ENCODE assay signal across 8 mouse cellular contexts in the genomic region with DNA sequence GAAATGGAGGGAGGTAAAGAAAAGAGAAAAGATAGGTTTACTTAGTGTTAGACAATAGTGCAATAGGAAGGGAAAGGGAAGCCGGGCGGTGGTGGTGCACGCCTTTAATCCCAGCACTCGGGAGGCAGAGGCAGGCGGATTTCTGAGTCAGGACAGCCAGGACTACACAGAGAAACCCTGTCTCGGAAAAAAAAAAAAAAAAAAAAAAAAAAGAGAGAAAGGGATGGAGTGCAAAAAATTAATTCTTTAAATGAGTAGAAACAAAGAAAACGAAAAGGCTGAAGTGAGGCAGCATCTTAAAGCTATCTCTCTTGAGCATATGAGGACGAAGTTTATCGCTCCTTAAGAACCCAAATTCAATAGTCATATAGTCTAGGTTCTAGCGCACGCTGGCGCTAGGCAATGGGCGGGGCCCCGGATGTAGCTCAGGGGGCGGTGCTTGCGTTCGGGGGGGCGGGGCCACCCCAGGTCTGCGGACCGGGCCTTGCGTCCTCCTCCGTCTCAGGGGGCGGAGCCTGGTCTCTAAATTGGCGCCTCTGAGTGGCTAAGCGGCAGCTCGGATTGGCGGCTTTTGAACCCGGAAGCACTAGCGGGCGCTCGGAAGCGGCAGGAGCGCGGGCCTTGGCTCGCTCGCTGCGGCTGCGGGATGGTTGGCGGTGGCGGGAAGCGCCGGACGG. TPM values are rescaled to one million over a fixed set of nuclear protein-coding genes. Genes with fewer than 3 reads are reported as not detected.
DNase-seq lines count a peak whose midpoint lies in the region; ATAC-seq and TF ChIP-seq lines count a peak whose summit lies in the region.

A gene (plus strand): TSS at position 576 of the 677 bp plus-strand sequence.

- H3K4me2 ChIP-seq in embryonic facial prominence, embryonic 13.5 days = peak within 1 kb of the TSS; percentile 75
- peak within 1 kb of the TSS; percentile 76 for H3K4me2 ChIP-seq in limb, embryonic 12.5 days
- H3K4me2 ChIP-seq in midbrain, embryonic 15.5 days = peak within 1 kb of the TSS; percentile 80

- H3K9ac ChIP-seq in embryonic facial prominence, embryonic 13.5 days = peak within 1 kb of the TSS; percentile 83
- peak within 1 kb of the TSS; percentile 80 for H3K9ac ChIP-seq in limb, embryonic 12.5 days (replicated peaks)
- H3K9ac ChIP-seq in midbrain, embryonic 15.5 days = peak within 1 kb of the TSS; percentile 77

- TF ChIP-seq CTCF in kidney, adult 2 months (conservative IDR thresholded peaks at IDR 0.05; ENCODE audit: insufficient read depth, insufficient read length, low read depth, low read length) = no peak
- TF ChIP-seq CTCF in spleen, adult 2 months (IDR thresholded peaks at IDR 0.05; ENCODE audit: extremely low read depth, insufficient read depth, insufficient read length, insufficient replicate concordance) = no peak

- H3K4me3 ChIP-seq in embryonic facial prominence, embryonic 13.5 days = peak within 1 kb of the TSS; percentile 68
- peak within 1 kb of the TSS; percentile 96 for H3K4me3 ChIP-seq in kidney, adult 2 months (ENCODE audit: insufficient read depth, low read depth, low read length)
- peak within 1 kb of the TSS; percentile 77 for H3K4me3 ChIP-seq in limb, embryonic 12.5 days (replicated peaks)
- peak within 1 kb of the TSS; percentile 77 for H3K4me3 ChIP-seq in midbrain, embryonic 15.5 days
- peak within 1 kb of the TSS; percentile 96 for H3K4me3 ChIP-seq in spleen, adult 2 months (ENCODE audit: extremely low read depth, insufficient read depth, insufficient read length)

- no peak within 1 kb of the TSS for H3K27ac ChIP-seq in embryonic facial prominence, embryonic 13.5 days
- H3K27ac ChIP-seq in kidney, adult 2 months (ENCODE audit: insufficient read depth, low read depth, low read length) = no peak within 1 kb of the TSS
- H3K27ac ChIP-seq in limb, embryonic 12.5 days = no peak within 1 kb of the TSS
- H3K27ac ChIP-seq in midbrain, embryonic 15.5 days = peak within 1 kb of the TSS; percentile 69; the same call in 1 of the 2 replicates
- H3K27ac ChIP-seq in spleen, adult 2 months (ENCODE audit: insufficient read depth, low read length) = peak within 1 kb of the TSS; percentile 36; the same call in 1 of the 2 replicates

- WGBS in embryonic facial prominence, embryonic 13.5 days = 6% methylated on average over 43 of the region's 43 CpGs
- WGBS in kidney, adult 2 months = 6% methylated on average over 42 of the region's 43 CpGs
- WGBS in limb, embryonic 12.5 days = 6% methylated on average over 43 of the region's 43 CpGs
- 5% methylated on average over 43 of the region's 43 CpGs for WGBS in midbrain, embryonic 15.5 days
- WGBS in spleen, adult 2 months = 1% methylated on average over 42 of the region's 43 CpGs

- no peaks in the 10 kb centered on the region for H3K9me3 ChIP-seq in embryonic facial prominence, embryonic 13.5 days
- H3K9me3 ChIP-seq in limb, embryonic 12.5 days = no peaks in the 10 kb centered on the region
- no peaks in the 10 kb centered on the region for H3K9me3 ChIP-seq in midbrain, embryonic 15.5 days

- H3K4me1 ChIP-seq in embryonic facial prominence, embryonic 13.5 days = peaks cover 16% of the 10 kb centered on the region
- H3K4me1 ChIP-seq in kidney, adult 2 months (ENCODE audit: control insufficient read depth, insufficient read depth, low read length) = peaks cover 8% of the 10 kb centered on the region; the same call in 1 of the 2 replicates
- H3K4me1 ChIP-seq in limb, embryonic 12.5 days (replicated peaks) = peaks cover 17% of the 10 kb centered on the region
- peaks cover 23% of the 10 kb centered on the region for H3K4me1 ChIP-seq in midbrain, embryonic 15.5 days
- H3K4me1 ChIP-seq in spleen, adult 2 months (ENCODE audit: control insufficient read depth, insufficient read depth, insufficient read length) = peaks cover 11% of the 10 kb centered on the region; the same call in 1 of the 2 replicates

- no peaks in the 10 kb centered on the region for H3K27me3 ChIP-seq in embryonic facial prominence, embryonic 13.5 days
- H3K27me3 ChIP-seq in kidney, adult 2 months (replicated peaks; ENCODE audit: control insufficient read depth, insufficient read depth, low read length) = no peaks in the 10 kb centered on the region
- no peaks in the 10 kb centered on the region for H3K27me3 ChIP-seq in limb, embryonic 12.5 days
- H3K27me3 ChIP-seq in midbrain, embryonic 15.5 days (replicated peaks) = no peaks in the 10 kb centered on the region
- no peaks in the 10 kb centered on the region for H3K27me3 ChIP-seq in spleen, adult 2 months (ENCODE audit: control insufficient read depth, insufficient read depth, low read length)

- no peak for TF ChIP-seq POLR2A in kidney, adult 2 months (IDR thresholded peaks at IDR 0.05; ENCODE audit: low read depth, low read length)
- peak; percentile 80 for TF ChIP-seq POLR2A in spleen, adult 2 months (IDR thresholded peaks at IDR 0.05; ENCODE audit: low read depth, low read length)

- peak; percentile 94 for ATAC-seq in embryonic facial prominence, embryonic 13.5 days (ENCODE audit: insufficient number of reproducible peaks, insufficient read depth, low FRiP score, low TSS enrichment, low read depth)
- peak; percentile 93 for ATAC-seq in limb, embryonic 12.5 days (ENCODE audit: insufficient number of reproducible peaks, insufficient read depth, low FRiP score, low TSS enrichment, low read depth)
- ATAC-seq in midbrain, embryonic 15.5 days (replicated peaks) = peak; percentile 99

- peaks cover 15% of the 10 kb centered on the region for H3K36me3 ChIP-seq in embryonic facial prominence, embryonic 13.5 days
- no peaks in the 10 kb centered on the region for H3K36me3 ChIP-seq in kidney, adult 2 months (ENCODE audit: control insufficient read depth, insufficient read depth, low read length)
- H3K36me3 ChIP-seq in limb, embryonic 12.5 days = peaks cover 13% of the 10 kb centered on the region; the same call in 1 of the 2 replicates
- H3K36me3 ChIP-seq in midbrain, embryonic 15.5 days (replicated peaks) = 0 out of 2 replicates have a peak, but pooled peaks cover under 1% of the 10 kb centered on the region
- no peaks in the 10 kb centered on the region for H3K36me3 ChIP-seq in spleen, adult 2 months (ENCODE audit: control insufficient read depth, insufficient read depth, low read length)

- DNase-seq in 3134 (ENCODE audit: extremely low read depth, insufficient read length, low spot score) = peak; percentile 96
- peak; percentile 97 to 98 for DNase-seq in adrenal gland, postnatal 36 days
- peak; percentile 94 to 98 for DNase-seq in heart, adult 18-20 months
- DNase-seq in kidney, adult 2 months = peak; percentile 98
- DNase-seq in spleen, adult 2 months (ENCODE audit: low read depth in 1 of 2, low spot score in 2 of 2) = peak; percentile 96 to 97

RNA-seq across cellular contexts. Expression of the gene that starts here (rescaled TPM):
- 10 to 100 TPM; 19.7 to 29.9 TPM for total RNA-seq in adrenal gland, postnatal 36 days (2021)
- polyA plus RNA-seq in embryonic facial prominence, embryonic 13.5 days (2015; fragmentation: Nextera tagmentation; extraction: Ambion mirVana) = 117 and 122 TPM in 2 replicates
- total RNA-seq in heart, adult 18-20 months (2021) = 10 to 100 TPM; 15.8 to 16.6 TPM
- polyA plus RNA-seq in kidney, adult 2 months (2012; rRNA removed) = 3.9 and 6.5 TPM in 2 replicates
- 119 and 122 TPM in 2 replicates for polyA plus RNA-seq in limb, embryonic 12.5 days (2016; fragmentation: Nextera tagmentation; extraction: Ambion mirVana)
- polyA plus RNA-seq in midbrain, embryonic 15.5 days (2015; fragmentation: Nextera tagmentation; extraction: Ambion mirVana) = 88.1 and 88.6 TPM in 2 replicates
- polyA plus RNA-seq in spleen, adult 2 months (2012; rRNA removed) = 3.2 and 4.1 TPM in 2 replicates

Comparison
In these comparisons a context has a peak if more than half of its experiments do, and no peak if none do; other contexts are left out.
1. RNA of the gene that starts here (polyA plus RNA-seq): 117 to 122 TPM in embryonic facial prominence, embryonic 13.5 days, 119 to 122 TPM in limb, embryonic 12.5 days and 88.1 to 88.6 TPM in midbrain, embryonic 15.5 days; 3.9 to 6.5 TPM in kidney, adult 2 months and 3.2 to 4.1 TPM in spleen, adult 2 months; every median in the first group is over 10 times any median in the second.
2. H3K27ac ChIP-seq: peak in midbrain, embryonic 15.5 days (single experiment) and spleen, adult 2 months (single experiment); none in embryonic facial prominence, embryonic 13.5 days (single experiment), kidney, adult 2 months (single experiment) and limb, embryonic 12.5 days (single experiment).
3. Peak in every context shown above with its lines, with median percentiles within 50 percentile points of each other: DNase-seq, ATAC-seq, H3K4me2 ChIP-seq, H3K4me3 ChIP-seq and H3K9ac ChIP-seq.